Mouse (Mus musculus): ENCODE data around the gene Rpp21. TPM values are rescaled to one million over a fixed set of nuclear protein-coding genes. Genes with fewer than 3 reads are reported as not detected.

Gene Rpp21
- polyA plus RNA-seq, 1 experiment from 2014 or later, result 124 TPM

DNA sequence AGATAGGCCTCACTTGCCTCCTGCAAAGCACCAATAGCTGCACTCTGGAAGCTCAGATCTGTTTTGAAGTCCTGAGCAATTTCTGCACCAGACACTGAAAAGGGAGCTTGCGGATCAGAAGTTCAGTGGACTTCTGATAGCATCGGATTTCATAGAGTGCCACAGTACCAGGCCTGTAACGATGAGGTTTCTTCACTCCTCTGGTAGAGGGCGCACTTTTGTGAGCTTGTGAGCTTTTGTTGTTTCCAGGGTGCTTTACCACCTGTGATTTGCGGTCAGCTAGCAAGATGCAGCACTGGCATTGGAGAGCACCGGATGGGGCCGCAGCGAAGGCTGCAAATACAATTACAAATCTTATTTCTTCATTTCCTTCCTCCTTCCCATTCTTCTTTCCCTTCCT is 30.9 kb downstream of the Rpp21 start:
- H3K4me3 ChIP-seq (replicated peaks), result no peak overlapping the region
- H3K4me1 ChIP-seq (replicated peaks), result no peaks in the 10 kb centered on the region
- H3K9me3 ChIP-seq, result no peaks in the 10 kb centered on the region
- H3K4me2 ChIP-seq (replicated peaks), result no peak overlapping the region
- H3K36me3 ChIP-seq, result no peaks in the 10 kb centered on the region
- WGBS, result 17% methylated on average over 8 of the region's 8 CpGs
- H3K9ac ChIP-seq, result no peak overlapping the region
- H3K27ac ChIP-seq, result no peak overlapping the region
- ATAC-seq, result no peak
- H3K27me3 ChIP-seq (replicated peaks), result peaks cover 32% of the 10 kb centered on the region

DNA sequence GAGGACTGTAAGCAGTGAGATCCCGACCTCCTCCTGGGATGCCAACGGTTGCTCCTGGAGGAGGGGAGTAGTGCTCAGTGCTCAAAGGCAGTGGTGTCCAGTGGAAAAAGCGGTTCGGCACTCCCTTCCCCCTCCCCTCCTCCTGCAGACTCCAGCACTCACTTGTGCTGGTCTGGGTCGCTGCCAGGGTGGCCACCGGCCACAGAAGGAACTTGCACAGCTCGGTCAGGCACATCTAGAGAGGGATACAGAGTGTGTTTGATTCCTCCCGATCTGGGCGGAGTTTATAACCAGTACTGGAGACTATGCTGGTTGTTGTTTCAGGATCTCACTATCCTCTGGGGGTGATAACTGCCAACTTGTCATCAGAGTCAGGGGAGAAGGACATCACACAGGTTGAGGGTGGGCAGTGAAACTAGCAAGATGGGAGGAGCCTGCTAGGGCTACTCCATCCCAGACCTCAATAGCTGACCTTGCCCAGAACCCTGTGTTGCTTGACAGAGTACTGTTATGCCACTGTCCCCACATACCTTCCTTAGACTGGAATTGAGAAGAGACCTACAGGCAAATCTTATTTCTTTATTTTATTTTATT is 32.5 kb downstream of the Rpp21 start:
- Histone ChIP-seq H3K4me2 (replicated peaks) (no peak overlapping the region), H3K4me1 (replicated peaks) (no peaks in the 10 kb centered on the region), H3K9me3 (no peaks in the 10 kb centered on the region), H3K36me3 (no peaks in the 10 kb centered on the region), H3K4me3 (replicated peaks) (no peak overlapping the region), H3K27me3 (replicated peaks) (peaks cover 38% of the 10 kb centered on the region), H3K9ac (no peak overlapping the region), H3K27ac (no peak overlapping the region)
- WGBS, result 12% methylated on average over 9 of the region's 9 CpGs
- ATAC-seq, result no peak

DNA sequence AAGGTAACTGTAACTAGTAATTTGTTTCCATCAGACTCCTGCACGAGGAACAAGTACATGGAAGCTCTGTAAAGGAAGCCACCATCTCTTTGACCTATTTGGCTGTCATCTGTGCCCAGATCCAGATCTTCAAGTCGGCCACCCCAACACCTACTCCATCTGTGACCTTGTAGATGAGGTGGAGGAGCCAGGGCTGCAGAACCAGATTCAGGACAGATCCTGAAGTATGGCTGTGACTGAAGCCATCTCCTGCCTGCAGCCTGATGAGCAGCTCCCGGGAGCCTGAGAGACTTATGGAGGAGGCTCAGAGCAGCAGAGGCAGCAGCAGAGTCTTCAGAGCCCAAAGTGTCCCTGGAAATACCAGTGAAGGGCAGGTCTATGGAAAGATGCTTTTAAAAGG is 33.4 kb downstream of the Rpp21 start:
- Histone ChIP-seq H3K9me3 (no peaks in the 10 kb centered on the region), H3K4me1 (replicated peaks) (no peaks in the 10 kb centered on the region), H3K27me3 (replicated peaks) (peaks cover 41% of the 10 kb centered on the region), H3K4me2 (replicated peaks) (no peak overlapping the region), H3K9ac (no peak overlapping the region), H3K4me3 (replicated peaks) (no peak overlapping the region), H3K27ac (no peak overlapping the region), H3K36me3 (no peaks in the 10 kb centered on the region)
- WGBS, result 46% methylated on average over 3 of the region's 3 CpGs
- no peak for ATAC-seq

DNA sequence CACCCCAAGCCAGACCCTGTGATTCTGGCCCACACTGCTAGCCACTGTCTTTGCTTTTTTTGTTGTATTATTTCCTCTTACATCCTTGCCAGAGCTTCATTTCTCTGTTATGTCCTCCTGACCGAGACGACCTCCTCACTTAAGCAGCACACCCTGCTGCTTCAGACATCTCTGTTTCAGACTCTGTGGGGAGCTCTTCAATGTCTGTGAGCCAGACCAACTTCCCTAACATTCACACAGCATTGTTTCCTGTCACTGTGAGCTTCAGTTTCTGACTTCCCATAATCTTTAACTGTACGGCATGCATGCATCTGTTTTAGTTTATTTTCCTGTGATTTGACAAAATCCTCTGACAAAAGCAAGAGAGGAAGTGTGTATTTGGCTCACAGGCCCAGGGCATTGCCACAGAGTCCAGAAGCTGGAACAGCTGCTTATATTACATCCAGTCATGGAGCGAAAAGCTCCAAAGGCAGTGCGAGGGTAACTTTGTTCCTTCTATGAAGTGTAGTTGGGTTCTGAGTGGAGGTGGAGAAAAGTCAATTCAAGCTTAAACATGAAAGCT is 39.2 kb downstream of the Rpp21 start:
- ATAC-seq, result no peak
- H3K27ac ChIP-seq, result no peak overlapping the region
- 66% methylated on average over 5 of the region's 5 CpGs for WGBS
- no peaks in the 10 kb centered on the region for H3K4me1 ChIP-seq (replicated peaks)
- no peak overlapping the region for H3K9ac ChIP-seq
- no peak overlapping the region for H3K4me2 ChIP-seq (replicated peaks)
- no peaks in the 10 kb centered on the region for H3K9me3 ChIP-seq
- H3K27me3 ChIP-seq (replicated peaks), result peaks cover 49% of the 10 kb centered on the region
- H3K4me3 ChIP-seq (replicated peaks), result no peak overlapping the region
- no peaks in the 10 kb centered on the region for H3K36me3 ChIP-seq

DNA sequence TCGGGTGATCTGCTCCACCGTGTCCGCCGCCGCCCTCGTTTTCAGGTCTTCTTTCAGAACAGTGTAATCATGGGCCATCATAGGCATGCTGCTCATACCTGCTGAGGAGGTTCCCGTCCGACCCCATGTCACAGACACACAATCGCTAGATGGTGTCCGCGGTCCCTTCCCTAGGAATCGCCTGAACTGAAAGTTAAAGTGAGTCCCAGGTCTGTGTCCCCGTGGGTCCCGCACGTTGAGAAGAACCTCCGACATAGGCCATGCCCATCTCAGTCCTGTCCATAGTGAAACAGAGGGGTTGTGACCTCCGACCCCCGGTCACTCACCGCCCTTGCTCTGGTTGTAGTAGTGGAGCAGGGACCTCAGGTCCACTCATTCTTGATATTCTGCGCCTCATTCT is 42.3 kb downstream of the Rpp21 start:
- H3K4me2 ChIP-seq (replicated peaks), result no peak overlapping the region
- ATAC-seq, result no peak

DNA sequence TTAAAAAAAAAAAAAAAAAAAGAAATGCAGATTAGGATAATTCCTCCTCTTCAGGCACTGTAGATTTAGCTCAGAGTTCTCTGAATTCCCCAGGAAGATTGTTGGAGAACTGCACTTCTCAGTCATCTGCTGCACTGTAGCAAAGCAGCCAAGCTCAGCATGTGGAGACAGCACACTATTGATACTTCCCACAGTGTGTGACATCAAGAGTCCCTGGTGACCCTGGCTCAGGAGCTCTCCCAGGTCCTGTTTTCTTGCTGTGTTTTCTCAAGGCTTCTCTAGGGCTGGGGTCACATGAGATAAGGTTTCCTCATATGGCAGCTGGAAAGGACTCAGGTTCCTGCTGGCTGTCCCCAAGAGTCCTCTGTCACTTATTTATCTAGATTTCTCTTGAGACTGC is 51.0 kb downstream of the Rpp21 start:
- no peak overlapping the region for H3K4me3 ChIP-seq (replicated peaks)
- H3K36me3 ChIP-seq, result no peaks in the 10 kb centered on the region
- no peaks in the 10 kb centered on the region for H3K9me3 ChIP-seq
- H3K27me3 ChIP-seq (replicated peaks), result peaks cover 47% of the 10 kb centered on the region
- peaks cover 10% of the 10 kb centered on the region; the same call in 1 of the 2 replicates for H3K4me1 ChIP-seq (replicated peaks)
- H3K9ac ChIP-seq, result no peak overlapping the region
- H3K27ac ChIP-seq, result no peak overlapping the region
- ATAC-seq, result no peak
- no peak overlapping the region for H3K4me2 ChIP-seq (replicated peaks)

More for the DNA sequence above, 42.3 kb downstream of the Rpp21 start:
- Histone ChIP-seq H3K9ac (no peak overlapping the region), H3K27me3 (replicated peaks) (peaks cover 55% of the 10 kb centered on the region), H3K27ac (no peak overlapping the region), H3K4me3 (replicated peaks) (no peak overlapping the region), H3K36me3 (no peaks in the 10 kb centered on the region), H3K9me3 (no peaks in the 10 kb centered on the region), H3K4me1 (replicated peaks) (no peaks in the 10 kb centered on the region)
- 5% methylated on average over 20 of the region's 20 CpGs for WGBS

DNA sequence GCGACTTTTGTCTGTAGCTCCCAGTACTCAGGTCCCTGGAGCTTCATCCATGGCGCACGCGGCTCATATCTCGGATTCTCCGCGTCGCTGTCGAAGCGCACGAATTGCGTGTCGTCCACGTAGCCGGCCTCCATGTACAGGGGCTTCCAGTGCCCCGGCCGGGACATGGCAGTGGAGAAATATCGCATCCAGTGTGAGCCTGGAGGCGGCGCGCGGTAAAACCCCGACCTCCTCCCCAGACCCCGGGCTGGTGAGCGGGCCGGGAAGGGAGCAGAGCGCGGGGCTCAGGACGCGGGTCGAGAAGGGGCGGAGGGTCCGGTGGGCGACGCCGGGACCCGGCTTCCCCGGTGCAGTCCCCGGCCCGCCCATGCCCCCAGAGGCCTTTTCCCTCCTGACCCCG is 52.0 kb downstream of the Rpp21 start:
- no peak overlapping the region for H3K9ac ChIP-seq
- no peaks in the 10 kb centered on the region for H3K36me3 ChIP-seq
- WGBS, result 2% methylated on average over 41 of the region's 41 CpGs
- no peak overlapping the region for H3K27ac ChIP-seq
- ATAC-seq, result peak; percentile 51; the same call in 1 of the 2 replicates
- H3K4me3 ChIP-seq (replicated peaks), result peak overlapping the region; percentile 34
- H3K4me2 ChIP-seq (replicated peaks), result peak overlapping the region; percentile 65
- peaks cover 10% of the 10 kb centered on the region; the same call in 1 of the 2 replicates for H3K4me1 ChIP-seq (replicated peaks)
- H3K9me3 ChIP-seq, result no peaks in the 10 kb centered on the region
- peaks cover 43% of the 10 kb centered on the region for H3K27me3 ChIP-seq (replicated peaks)

Other genes starting within 250 kb of the Rpp21 start
- gene H2-T24, start 237.5 kb downstream of the Rpp21 start, polyA plus RNA-seq (2015; fragmentation: Nextera tagmentation; extraction: Ambion mirVana), result 2.0 and 2.8 TPM in 2 replicates
- gene H2-T23, start 225.2 kb downstream of the Rpp21 start, polyA plus RNA-seq (2015; fragmentation: Nextera tagmentation; extraction: Ambion mirVana), result 9.3 and 14.2 TPM in 2 replicates
- gene H2-T22, start 215.3 kb downstream of the Rpp21 start, polyA plus RNA-seq (2015; fragmentation: Nextera tagmentation; extraction: Ambion mirVana), result 13.3 and 13.9 TPM in 2 replicates
- gene Gm6034, start 215.1 kb downstream of the Rpp21 start, polyA plus RNA-seq (2015; fragmentation: Nextera tagmentation; extraction: Ambion mirVana), result 0.11 and 0.25 TPM in 2 replicates
- 3.3 and 3.5 TPM in 2 replicates for gene Gm11127, start 199.7 kb downstream of the Rpp21 start, polyA plus RNA-seq (2015; fragmentation: Nextera tagmentation; extraction: Ambion mirVana)
- 0.11 TPM in 2 replicates for gene Gm19684, start 136.4 kb downstream of the Rpp21 start, polyA plus RNA-seq (2015; fragmentation: Nextera tagmentation; extraction: Ambion mirVana)
- 1.4 and 1.5 TPM in 2 replicates for gene Gm7030, start 128.6 kb downstream of the Rpp21 start, polyA plus RNA-seq (2015; fragmentation: Nextera tagmentation; extraction: Ambion mirVana)
- 1.2 and 2.2 TPM in 2 replicates for gene Gm8909, start 89.5 kb downstream of the Rpp21 start, polyA plus RNA-seq (2015; fragmentation: Nextera tagmentation; extraction: Ambion mirVana)
- gene H2-T3, start 67.8 kb downstream of the Rpp21 start, polyA plus RNA-seq (2015; fragmentation: Nextera tagmentation; extraction: Ambion mirVana), result 24.3 and 30.1 TPM in 2 replicates
- 12.5 and 13.6 TPM in 2 replicates for gene Trim39, start 14.2 kb upstream of the Rpp21 start, polyA plus RNA-seq (2015; fragmentation: Nextera tagmentation; extraction: Ambion mirVana)
- gene H2-M10.2, start 28.4 kb upstream of the Rpp21 start, polyA plus RNA-seq (2015; fragmentation: Nextera tagmentation; extraction: Ambion mirVana), result not detected in 2 replicates
- not detected in 2 replicates for gene H2-M10.1, start 68.1 kb upstream of the Rpp21 start, polyA plus RNA-seq (2015; fragmentation: Nextera tagmentation; extraction: Ambion mirVana)
- gene H2-M10.3, start 110.3 kb upstream of the Rpp21 start, polyA plus RNA-seq (2015; fragmentation: Nextera tagmentation; extraction: Ambion mirVana), result not detected in 2 replicates
- gene H2-M10.4, start 204.3 kb upstream of the Rpp21 start, polyA plus RNA-seq (2015; fragmentation: Nextera tagmentation; extraction: Ambion mirVana), result not detected in 2 replicates